Mouse (Mus musculus) gastrocnemius, adult 18-20 months (tissue): Measurements from ENCODE around the gene Sephs2. TPM values are rescaled to one million over a fixed set of nuclear protein-coding genes. Genes with fewer than 3 reads are reported as not detected.
A peak's percentile ranks its signal among the peaks of the same experiment; 100 is the strongest.
"Not testable (repeated sequence)": the region's sequence is repeated elsewhere in the genome, so short reads cannot be mapped to it uniquely, and the experiment has no call there.

Source experiments
- DNase-seq: peaks from one replicate; pipeline ENCODE4 v3.0.0; 2021; ENCODE audit warnings: low spot score
- total RNA-seq, 2 experiments: library from RNA; stranded (reverse); gene quantifications; 2 replicates each; pipeline ENCODE4 v1.2.3; 2021

Sephs2 gene
- total RNA-seq, 2 experiments from 2014 or later, result 34.7 to 34.9 TPM

GRCm38 (mm10) chr7:127271093-127271492 lies 2.8 kb downstream of the Sephs2 start:
- DNase-seq, result no peak

- DNase-seq, result no peak
Measured at GRCm38 (mm10) chr7:127270666-127271065, 3.2 kb downstream of the Sephs2 start.

- no peak for DNase-seq
Measured at GRCm38 (mm10) chr7:127270256-127270655, 3.6 kb downstream of the Sephs2 start.

- no peak for DNase-seq
Measured at GRCm38 (mm10) chr7:127263526-127263925, 10.3 kb downstream of the Sephs2 start.

- DNase-seq, result no peak
Measured at GRCm38 (mm10) chr7:127262218-127262961, 11.5 kb downstream of the Sephs2 start.

- DNase-seq, result peak; percentile 98
Measured at GRCm38 (mm10) chr7:127260309-127261111, 13.3 kb downstream of the Sephs2 start, which contains the start of gene Dctpp1. Dctpp1 (minus strand) TSS chr7:127260709.

GRCm38 (mm10) chr7:127259186-127259905 lies 14.5 kb downstream of the Sephs2 start:
- no peak for DNase-seq

- DNase-seq, result no peak
Measured at GRCm38 (mm10) chr7:127256518-127256917, 17.3 kb downstream of the Sephs2 start.

- no peak for DNase-seq
Measured at GRCm38 (mm10) chr7:127255965-127256364, 17.9 kb downstream of the Sephs2 start.

- no peak for DNase-seq
Measured at GRCm38 (mm10) chr7:127255008-127255407, 18.8 kb downstream of the Sephs2 start.

GRCm38 (mm10) chr7:127253821-127254769 lies 19.8 kb downstream of the Sephs2 start:
- peak; percentile 95 for DNase-seq

GRCm38 (mm10) chr7:127253341-127253740 lies 20.5 kb downstream of the Sephs2 start:
- DNase-seq, result no peak

- DNase-seq, result no peak
Measured at GRCm38 (mm10) chr7:127252414-127252813, 21.4 kb downstream of the Sephs2 start.

- DNase-seq, result not testable (repeated sequence)
Measured at GRCm38 (mm10) chr7:127250511-127250910, 23.3 kb downstream of the Sephs2 start.

- no peak for DNase-seq
Measured at GRCm38 (mm10) chr7:127244658-127245510, 29.0 kb downstream of the Sephs2 start.

GRCm38 (mm10) chr7:127243870-127244657 lies 29.8 kb downstream of the Sephs2 start, which contains the start of gene Zfp771:
Zfp771 (plus strand) TSS chr7:127244274.
- peak; percentile 94 for DNase-seq

- DNase-seq, result no peak
Measured at GRCm38 (mm10) chr7:127243361-127243867, 30.4 kb downstream of the Sephs2 start.

- DNase-seq, result no peak
Measured at GRCm38 (mm10) chr7:127234777-127235176, 39.1 kb downstream of the Sephs2 start.

- no peak for DNase-seq
Measured at GRCm38 (mm10) chr7:127233765-127234164, 40.1 kb downstream of the Sephs2 start.
